Mouse (Mus musculus): ENCODE results near the gene Ormdl3. TPM values are rescaled to one million over a fixed set of nuclear protein-coding genes. Genes with fewer than 3 reads are reported as not detected.

The Ormdl3 gene
- total and polyA plus RNA-seq, 3 experiments, result 32.5 to 45.1 (median 32.9) TPM

GRCm38 (mm10) chr11:98544890-98545677 lies 42.1 kb downstream of the Ormdl3 start:
- in situ Hi-C loops (cut with MboI; ENCODE audit: low pct_ligation_motif_present, low pct_unique_long_range_greater_than_20kb, low sequenced_read_pairs), result loop anchor here (5.0 kb wide), 1 partner anchor 68 kb away; no protein-coding TSS in a partner anchor
- peaks cover 8 to 22% of the 10 kb centered on the region in 2 experiments for H3K36me3 ChIP-seq (replicated peaks in 1 of 2; ENCODE audit: control insufficient read depth in 1 of 2, insufficient read depth in 1 of 2, low read length in 1 of 2)
- H3K4me1 ChIP-seq (ENCODE audit: control insufficient read depth in 1 of 2, insufficient read depth in 2 of 2), result peaks cover 5 to 62% of the 10 kb centered on the region in 2 experiments; a peak in 3 of 4 replicates
- H3K4me2 ChIP-seq (ENCODE audit: insufficient read depth, low read depth, poor library complexity, severe bottlenecking), result peak overlapping the region; percentile 45; the same call in 1 of the 2 replicates
- H3K79me2 ChIP-seq (replicated peaks; ENCODE audit: control insufficient read depth, extremely low read depth, insufficient read depth, poor library complexity, severe bottlenecking), result peaks cover 56% of the 10 kb centered on the region
- peak; percentile 52 for DNase-seq (ENCODE audit: extremely low read depth)
- dilution Hi-C loops (cut with MboI; ENCODE audit: extremely low pct_ligation_motif_present, extremely low pct_unique_long_range_greater_than_20kb, low sequenced_read_pairs), result no loop called here
- H3K27ac ChIP-seq (ENCODE audit: insufficient read depth, low read depth), result peak overlapping the region; percentile 88
- no peaks in the 10 kb centered on the region for H3K27me3 ChIP-seq (replicated peaks)
- H3K4me3 ChIP-seq (replicated peaks in 1 of 3; ENCODE audit: low read depth in 2 of 3, low read length in 2 of 3, poor library complexity in 1 of 3), result peak overlapping the region; percentile 69 to 80 (median 77)
- H3K9me3 ChIP-seq (replicated peaks; ENCODE audit: low read length), result peaks cover 11% of the 10 kb centered on the region
- TF ChIP-seq CHD2 (IDR thresholded peaks at IDR 0.05; ENCODE audit: low read length) (peak; percentile 96), ELF1 (IDR thresholded peaks at IDR 0.05; ENCODE audit: low read depth, low read length) (no peak), POLR2A (IDR thresholded peaks at IDR 0.05; ENCODE audit: low read depth, low read length) (no peak; the same call in 1 of the 2 replicates), SIN3A (IDR thresholded peaks at IDR 0.05; ENCODE audit: low read length) (no peak), ZNF384 (IDR thresholded peaks at IDR 0.05; ENCODE audit: low read depth, low read length) (peak; percentile 56; the same call in 1 of the 2 replicates), TBP (conservative IDR thresholded peaks at IDR 0.05; ENCODE audit: low read depth, low read length) (no peak), MXI1 (IDR thresholded peaks at IDR 0.05; ENCODE audit: low read depth, low read length) (no peak), MYC (IDR thresholded peaks at IDR 0.05; ENCODE audit: low read depth, low read length) (peak; percentile 48; the same call in 1 of the 2 replicates), ZKSCAN1 (IDR thresholded peaks at IDR 0.05; ENCODE audit: borderline replicate concordance, low read depth, low read length) (no peak), RAD21 (IDR thresholded peaks at IDR 0.05; ENCODE audit: low read depth, low read length) (no peak), CTCF (conservative IDR thresholded peaks at IDR 0.05 in 1 of 2, IDR thresholded peaks at IDR 0.05 in 1 of 2; ENCODE audit: low read depth in 2 of 2, low read length in 2 of 2) (no peak), JUN (IDR thresholded peaks at IDR 0.05; ENCODE audit: insufficient read depth, low read depth, low read length) (no peak), BHLHE40 (IDR thresholded peaks at IDR 0.05; ENCODE audit: low read depth, low read length) (no peak), GABPA (IDR thresholded peaks at IDR 0.05; ENCODE audit: insufficient replicate concordance, low read depth, low read length) (no peak), POLR2AphosphoS2 (IDR thresholded peaks at IDR 0.05; ENCODE audit: low read depth, low read length) (no peak), MAZ (IDR thresholded peaks at IDR 0.05; ENCODE audit: low read depth, low read length) (peak; percentile 89), SMC3 (IDR thresholded peaks at IDR 0.05; ENCODE audit: low read depth, low read length) (no peak), TCF12 (IDR thresholded peaks at IDR 0.05; ENCODE audit: low read depth, low read length) (no peak), IRF4 (IDR thresholded peaks at IDR 0.05; ENCODE audit: low read depth, low read length) (peak; percentile 33; the same call in 1 of the 2 replicates), CHD1 (IDR thresholded peaks at IDR 0.05; ENCODE audit: low read depth, low read length) (peak; percentile 40; the same call in 1 of the 2 replicates), MAX (IDR thresholded peaks at IDR 0.05; ENCODE audit: low read length) (no peak), KAT2A (IDR thresholded peaks at IDR 0.05; ENCODE audit: insufficient replicate concordance, low read length) (no peak), E2F4 (IDR thresholded peaks at IDR 0.05; ENCODE audit: insufficient replicate concordance, low read depth, low read length) (no peak), RCOR1 (conservative IDR thresholded peaks at IDR 0.05; ENCODE audit: low read depth, low read length) (no peak), EP300 (IDR thresholded peaks at IDR 0.05; ENCODE audit: low read length) (no peak), NRF1 (IDR thresholded peaks at IDR 0.05; ENCODE audit: low read depth, low read length) (no peak), USF1 (IDR thresholded peaks at IDR 0.05; ENCODE audit: low read depth, low read length) (no peak), MAFK (IDR thresholded peaks at IDR 0.05; ENCODE audit: insufficient replicate concordance, low read length) (no peak), PAX5 (IDR thresholded peaks at IDR 0.05; ENCODE audit: low read length) (no peak), HCFC1 (IDR thresholded peaks at IDR 0.05; ENCODE audit: low read depth, low read length) (no peak; the same call in 1 of the 2 replicates), NELFE (IDR thresholded peaks at IDR 0.05; ENCODE audit: low read depth, low read length) (no peak), ETS1 (conservative IDR thresholded peaks at IDR 0.05; ENCODE audit: low read depth, low read length) (no peak), MEF2A (IDR thresholded peaks at IDR 0.05; ENCODE audit: borderline replicate concordance, low read depth, low read length) (peak; percentile 64), ZMIZ1 (IDR thresholded peaks at IDR 0.05; ENCODE audit: low read depth, low read length) (no peak), UBTF (IDR thresholded peaks at IDR 0.05; ENCODE audit: low read depth, low read length) (no peak), JUND (conservative IDR thresholded peaks at IDR 0.05; ENCODE audit: low read depth, low read length) (no peak), USF2 (conservative IDR thresholded peaks at IDR 0.05; ENCODE audit: low read depth, low read length) (no peak), ZC3H11A (IDR thresholded peaks at IDR 0.05; ENCODE audit: low read depth, low read length) (no peak)
- H3K9ac ChIP-seq (ENCODE audit: insufficient read depth, low read depth), result peak overlapping the region; percentile 86
